8 mouse cellular contexts compared by ENCODE assay signal in genomic region chr17:50509251-50510104, GRCm38 (mm10). TPM values are rescaled to one million over a fixed set of nuclear protein-coding genes. Genes with fewer than 3 reads are reported as not detected.
DNase-seq lines count a peak whose midpoint lies in the region; ATAC-seq and TF ChIP-seq lines count a peak whose summit lies in the region.

Plcl2 (plus strand) TSS chr17:50509403.

- TF ChIP-seq POLR2A in cerebellum, adult 2 months (IDR thresholded peaks at IDR 0.05; ENCODE audit: borderline replicate concordance, insufficient read depth, low read length): 0 out of 2 replicates have a peak, but pooled peaks have one; percentile 8
- TF ChIP-seq POLR2A in olfactory bulb, adult 2 months (IDR thresholded peaks at IDR 0.05; ENCODE audit: insufficient read depth, low read depth, low read length): no peak
- 0 out of 2 replicates have a peak, but pooled peaks have one; percentile 17 for TF ChIP-seq POLR2A in thymus, adult 2 months (IDR thresholded peaks at IDR 0.05; ENCODE audit: control insufficient read depth, extremely low read depth, insufficient read depth, low read length, poor library complexity)

- H3K9me3 ChIP-seq in ES-E14 (ENCODE audit: control insufficient read depth, insufficient read depth, low read depth, low read length): no peaks in the 10 kb centered on the region
- no peaks in the 10 kb centered on the region for H3K9me3 ChIP-seq in forebrain, postnatal 0 days (ENCODE audit: low read length)
- no peaks in the 10 kb centered on the region for H3K9me3 ChIP-seq in lung, postnatal 0 days (ENCODE audit: low read length)

- in situ Hi-C loops in ES-E14 (cut with MboI; ENCODE audit: low sequenced_read_pairs in 2 of 2, unreplicated experiment in 2 of 2): no loop called here

- ATAC-seq in forebrain, postnatal 0 days: peak; percentile 52
- peak; percentile 52 for ATAC-seq in lung, postnatal 0 days

- H3K27ac ChIP-seq in ES-E14 (ENCODE audit: insufficient read depth, low read depth, low read length, poor library complexity, severe bottlenecking): no peak within 1 kb of the TSS
- peak within 1 kb of the TSS; percentile 94 for H3K27ac ChIP-seq in cerebellum, adult 2 months (ENCODE audit: insufficient read depth, low read length)
- peak within 1 kb of the TSS; percentile 92 for H3K27ac ChIP-seq in forebrain, postnatal 0 days (ENCODE audit: low read depth, low read length)
- peak within 1 kb of the TSS; percentile 51 for H3K27ac ChIP-seq in lung, postnatal 0 days (ENCODE audit: low read length)
- peak within 1 kb of the TSS; percentile 35 for H3K27ac ChIP-seq in olfactory bulb, adult 2 months (ENCODE audit: insufficient read depth, low read depth, low read length)
- peak within 1 kb of the TSS; percentile 32; the same call in 1 of the 2 replicates for H3K27ac ChIP-seq in thymus, adult 2 months (ENCODE audit: control insufficient read depth, insufficient read depth, low read length)

- no peaks in the 10 kb centered on the region for H3K4me1 ChIP-seq in ES-E14 (ENCODE audit: control insufficient read depth in 2 of 2, insufficient read depth in 2 of 2, low read length in 2 of 2, poor library complexity in 1 of 2)
- peaks cover 13% of the 10 kb centered on the region; the same call in 1 of the 2 replicates for H3K4me1 ChIP-seq in cerebellum, adult 2 months (ENCODE audit: control insufficient read depth, insufficient read depth, low read length)
- H3K4me1 ChIP-seq in forebrain, postnatal 0 days (ENCODE audit: insufficient read depth): peaks cover 14% of the 10 kb centered on the region
- peaks cover 3% of the 10 kb centered on the region; the same call in 1 of the 2 replicates for H3K4me1 ChIP-seq in lung, postnatal 0 days (ENCODE audit: insufficient read depth, low read depth, low read length)
- peaks cover 6% of the 10 kb centered on the region for H3K4me1 ChIP-seq in olfactory bulb, adult 2 months (ENCODE audit: control insufficient read depth, insufficient read depth, low read length)
- peaks cover 7% of the 10 kb centered on the region for H3K4me1 ChIP-seq in thymus, adult 2 months (replicated peaks; ENCODE audit: control insufficient read depth, insufficient read depth, low read length)

- H3K27me3 ChIP-seq in cerebellum, adult 2 months (ENCODE audit: control insufficient read depth, insufficient read depth, low read length): no peaks in the 10 kb centered on the region
- no peaks in the 10 kb centered on the region for H3K27me3 ChIP-seq in forebrain, postnatal 0 days (ENCODE audit: insufficient read depth, low read length)
- H3K27me3 ChIP-seq in lung, postnatal 0 days (replicated peaks; ENCODE audit: insufficient read depth, low read length): no peaks in the 10 kb centered on the region
- H3K27me3 ChIP-seq in thymus, adult 2 months (ENCODE audit: control insufficient read depth, insufficient read depth, low read length): no peaks in the 10 kb centered on the region

- no peak for DNase-seq in ES-E14 (ENCODE audit: low read depth, low spot score)
- DNase-seq in cerebellum, adult 2 months: peak; percentile 73 to 84
- peak; percentile 80 for DNase-seq in forebrain, postnatal 0 days
- peak; percentile 65 for DNase-seq in heart, postnatal 4 days
- DNase-seq in layer of hippocampus, adult 8-10 months (ENCODE audit: low spot score in 2 of 2): peak in 1 of 2 experiments; percentile 41
- peak; percentile 45 for DNase-seq in lung, postnatal 0 days (ENCODE audit: low spot score)
- DNase-seq in thymus, adult 2 months: peak; percentile 82

- H3K36me3 ChIP-seq in ES-E14 (ENCODE audit: control insufficient read depth, insufficient read depth, low read length, poor library complexity, severe bottlenecking): no peaks in the 10 kb centered on the region
- no peaks in the 10 kb centered on the region for H3K36me3 ChIP-seq in forebrain, postnatal 0 days (ENCODE audit: insufficient read depth)
- H3K36me3 ChIP-seq in lung, postnatal 0 days (ENCODE audit: insufficient read depth, low read length): no peaks in the 10 kb centered on the region
- H3K36me3 ChIP-seq in thymus, adult 2 months (ENCODE audit: control insufficient read depth, insufficient read depth, low read length): no peaks in the 10 kb centered on the region

- peak within 1 kb of the TSS; percentile 62 for H3K9ac ChIP-seq in ES-E14 (ENCODE audit: insufficient read depth, low read depth, low read length, poor library complexity, severe bottlenecking)
- peak within 1 kb of the TSS; percentile 93 for H3K9ac ChIP-seq in forebrain, postnatal 0 days
- peak within 1 kb of the TSS; percentile 73 for H3K9ac ChIP-seq in lung, postnatal 0 days (replicated peaks; ENCODE audit: low read depth)

- under 1% methylated on average over 87 of the region's 95 CpGs for WGBS in cerebellum, adult 2 months
- WGBS in forebrain, postnatal 0 days: 1% methylated on average over 75 of the region's 95 CpGs
- under 1% methylated on average over 62 of the region's 95 CpGs for WGBS in lung, postnatal 0 days
- WGBS in olfactory bulb, adult 2 months: under 1% methylated on average over 84 of the region's 95 CpGs
- WGBS in thymus, adult 2 months: 1% methylated on average over 86 of the region's 95 CpGs

- TF ChIP-seq EP300 in lung, postnatal 0 days (IDR thresholded peaks at IDR 0.05): no peak

- TF ChIP-seq CTCF in cerebellum, adult 2 months (IDR thresholded peaks at IDR 0.05; ENCODE audit: borderline replicate concordance, insufficient read depth, low read depth, low read length): no peak
- 0 out of 2 replicates have a peak, but pooled peaks have one; percentile 2 for TF ChIP-seq CTCF in forebrain, postnatal 0 days (IDR thresholded peaks at IDR 0.05; ENCODE audit: low read depth)
- TF ChIP-seq CTCF in lung, postnatal 0 days (IDR thresholded peaks at IDR 0.05): no peak
- no peak for TF ChIP-seq CTCF in olfactory bulb, adult 2 months (IDR thresholded peaks at IDR 0.05; ENCODE audit: insufficient read depth, low read depth, low read length)
- peak; percentile 41; the same call in 1 of the 2 replicates for TF ChIP-seq CTCF in thymus, adult 2 months (IDR thresholded peaks at IDR 0.05; ENCODE audit: borderline replicate concordance, control insufficient read depth, extremely low read depth, insufficient read depth, low read length, poor library complexity)

- peak within 1 kb of the TSS; percentile 79 for H3K4me2 ChIP-seq in forebrain, postnatal 0 days (ENCODE audit: low read depth)
- peak within 1 kb of the TSS; percentile 89 for H3K4me2 ChIP-seq in lung, postnatal 0 days (replicated peaks; ENCODE audit: low read depth, low read length)

- peak within 1 kb of the TSS; percentile 71 to 75 for H3K4me3 ChIP-seq in ES-E14 (ENCODE audit: insufficient read depth in 1 of 2, low read depth in 1 of 2, low read length in 2 of 2, poor library complexity in 1 of 2, severe bottlenecking in 1 of 2)
- H3K4me3 ChIP-seq in cerebellum, adult 2 months (replicated peaks; ENCODE audit: insufficient read depth, low read depth, low read length): peak within 1 kb of the TSS; percentile 94
- peak within 1 kb of the TSS; percentile 92 for H3K4me3 ChIP-seq in forebrain, postnatal 0 days (ENCODE audit: low read depth, low read length)
- H3K4me3 ChIP-seq in lung, postnatal 0 days (ENCODE audit: low read depth, low read length): peak within 1 kb of the TSS; percentile 68
- H3K4me3 ChIP-seq in olfactory bulb, adult 2 months (ENCODE audit: insufficient read depth, low read depth, low read length): peak within 1 kb of the TSS; percentile 93
- peak within 1 kb of the TSS; percentile 75 for H3K4me3 ChIP-seq in thymus, adult 2 months (ENCODE audit: control insufficient read depth, insufficient read depth, low read length)

TF ChIP-seq in ES-E14, 5 proteins besides CTCF, POLR2A, EP300 and RAD21:
- TF ChIP-seq HCFC1 (IDR thresholded peaks at IDR 0.05; ENCODE audit: borderline replicate concordance, insufficient read depth, low read length) (no peak), ZNF384 (IDR thresholded peaks at IDR 0.05; ENCODE audit: low read depth, low read length) (peak; percentile 79)
TF ChIP-seq in ES-E14: peak in this region for 1.

RNA-seq across cellular contexts. Expression of gene Plcl2, which starts in this region (rescaled TPM):
- total RNA-seq in ES-E14 (2012; rRNA removed): 1.5 and 2.7 TPM in 2 replicates
- polyA plus RNA-seq in cerebellum, adult 2 months (2012; rRNA removed): 24.7 and 26.5 TPM in 2 replicates
- total RNA-seq in forebrain, postnatal 0 days (2014; rRNA removed): 59.3 and 65.6 TPM in 2 replicates
- 9.6 and 9.8 TPM in 2 replicates for polyA plus RNA-seq in forebrain, postnatal 0 days (2015; fragmentation: Nextera tagmentation; extraction: Ambion mirVana)
- total RNA-seq in heart, postnatal 4 days (2021): 10 to 100 TPM; 14.2 to 15.1 TPM
- 10 to 100 TPM; 60.1 to 64.1 (median 63.2) TPM for total RNA-seq in layer of hippocampus, adult 8-10 months (2022)
- 1.0 and 1.3 TPM in 2 replicates for polyA plus RNA-seq in lung, postnatal 0 days (2015; fragmentation: Nextera tagmentation; extraction: Ambion mirVana)
- not detected in 2 replicates for polyA plus RNA-seq in olfactory bulb, adult 2 months (2012; ENCODE audit: insufficient read depth, insufficient read length, low replicate concordance, missing spikeins)
- 11.4 and 13.5 TPM in 2 replicates for polyA plus RNA-seq in thymus, adult 2 months (2012; rRNA removed)

Comparison
In these comparisons a context has a peak if more than half of its experiments do, and no peak if none do; other contexts are left out.
1. CTCF ChIP-seq: peak in forebrain, postnatal 0 days (single experiment) and thymus, adult 2 months (single experiment); none in cerebellum, adult 2 months (single experiment), lung, postnatal 0 days (single experiment) and olfactory bulb, adult 2 months (single experiment).
2. Peak in every context shown above with its lines, with median percentiles within 50 percentile points of each other: H3K4me3 ChIP-seq and H3K9ac ChIP-seq.